Mouse (Mus musculus): ENCODE measurements around the gene Tmem262. TPM values are rescaled to one million over a fixed set of nuclear protein-coding genes. Genes with fewer than 3 reads are reported as not detected.

Gene Tmem262
- polyA plus RNA-seq, 1 experiment from 2014 or later = not detected

DNA sequence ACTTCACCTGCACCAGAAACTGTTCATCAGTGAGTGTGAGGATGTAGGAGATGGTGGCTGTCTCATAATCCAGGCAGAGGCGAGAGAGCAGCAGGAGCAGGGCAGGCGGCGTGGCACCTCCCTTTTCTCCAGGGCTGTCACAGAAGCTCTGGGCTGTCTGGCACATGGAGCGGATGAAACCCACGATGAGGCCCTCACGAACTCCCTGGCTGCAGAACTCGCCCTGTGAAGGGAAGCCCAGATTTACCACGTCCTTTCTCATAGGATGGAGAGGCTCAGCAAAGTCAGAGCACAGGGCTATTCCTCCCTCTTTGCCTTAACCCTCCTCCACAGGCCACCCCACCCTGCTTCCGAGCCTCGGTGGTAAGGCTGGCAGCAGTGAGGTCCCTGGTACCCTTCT, 10.0 kb upstream of the Tmem262 start:
- no peak for ATAC-seq (ENCODE audit: insufficient number of reproducible peaks, insufficient read depth, low FRiP score, low read depth)
- 86% methylated on average over 10 of the region's 10 CpGs for WGBS
- peaks cover 15 to 22% of the 10 kb centered on the region in 2 experiments for H3K4me1 ChIP-seq (ENCODE audit: control insufficient read depth in 2 of 2, insufficient read depth in 2 of 2, low read length in 2 of 2)
- no peak overlapping the region for H3K4me2 ChIP-seq (ENCODE audit: low read length)
- H3K9me3 ChIP-seq (ENCODE audit: control insufficient read depth, low read length) = no peaks in the 10 kb centered on the region
- H3K9ac ChIP-seq (ENCODE audit: low read length) = no peak overlapping the region
- peaks cover 54% of the 10 kb centered on the region for H3K36me3 ChIP-seq (ENCODE audit: control insufficient read depth, insufficient read depth, low read length)
- no peak overlapping the region for H3K4me3 ChIP-seq (ENCODE audit: control insufficient read depth in 1 of 2, insufficient read depth in 1 of 2, low read depth in 1 of 2, low read length in 2 of 2)
- H3K27me3 ChIP-seq (ENCODE audit: control insufficient read depth, insufficient read depth, low read length) = no peaks in the 10 kb centered on the region
- H3K27ac ChIP-seq (replicated peaks in 1 of 2; ENCODE audit: control insufficient read depth in 1 of 2, insufficient read depth in 1 of 2, low read depth in 2 of 2, low read length in 2 of 2) = no peak overlapping the region

DNA sequence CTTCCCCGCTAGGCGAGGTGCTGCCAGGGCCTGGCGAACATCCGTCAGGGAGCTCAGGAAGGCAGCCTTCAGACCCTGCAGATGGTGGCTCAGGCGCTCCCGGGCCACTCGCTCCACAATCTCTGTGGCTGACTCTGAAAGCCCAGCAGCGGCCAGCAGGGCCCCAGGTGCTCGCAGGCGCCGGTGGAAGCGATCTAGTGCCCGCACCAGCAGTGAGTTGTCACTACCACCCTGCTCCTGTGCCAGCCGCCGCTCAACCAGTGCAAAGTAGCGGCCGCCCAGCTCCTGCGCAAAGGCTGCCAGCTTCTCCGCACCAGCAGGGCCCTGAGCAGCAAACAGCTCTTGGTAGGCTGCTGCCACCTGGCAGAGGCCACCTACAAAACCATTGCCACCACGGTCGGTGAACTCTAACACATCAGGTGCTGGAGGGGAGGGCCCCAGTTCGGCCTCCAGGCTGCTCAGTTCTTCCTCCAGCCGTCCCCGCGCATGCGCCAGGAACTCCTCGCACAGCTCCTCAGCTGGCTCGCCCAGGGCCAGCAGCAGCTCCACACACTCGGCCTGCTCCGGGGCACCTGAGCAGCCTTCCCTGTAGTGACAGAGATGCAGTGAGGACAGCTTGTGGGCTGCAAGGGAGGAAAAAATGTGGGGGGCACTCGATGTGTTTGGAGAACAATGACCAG, 9.1 kb upstream of the Tmem262 start:
- Histone ChIP-seq H3K27ac (replicated peaks in 1 of 2; ENCODE audit: control insufficient read depth in 1 of 2, insufficient read depth in 1 of 2, low read depth in 2 of 2, low read length in 2 of 2) (no peak overlapping the region), H3K27me3 (ENCODE audit: control insufficient read depth, insufficient read depth, low read length) (no peaks in the 10 kb centered on the region), H3K4me2 (ENCODE audit: low read length) (no peak overlapping the region), H3K4me1 (ENCODE audit: control insufficient read depth in 2 of 2, insufficient read depth in 2 of 2, low read length in 2 of 2) (peaks cover 15 to 22% of the 10 kb centered on the region in 2 experiments), H3K4me3 (ENCODE audit: control insufficient read depth in 1 of 2, insufficient read depth in 1 of 2, low read depth in 1 of 2, low read length in 2 of 2) (no peak overlapping the region), H3K9ac (ENCODE audit: low read length) (no peak overlapping the region), H3K9me3 (ENCODE audit: control insufficient read depth, low read length) (no peaks in the 10 kb centered on the region), H3K36me3 (ENCODE audit: control insufficient read depth, insufficient read depth, low read length) (peaks cover 62% of the 10 kb centered on the region)
- ATAC-seq (ENCODE audit: insufficient number of reproducible peaks, insufficient read depth, low FRiP score, low read depth) = no peak
- WGBS = 85% methylated on average over 31 of the region's 31 CpGs

DNA sequence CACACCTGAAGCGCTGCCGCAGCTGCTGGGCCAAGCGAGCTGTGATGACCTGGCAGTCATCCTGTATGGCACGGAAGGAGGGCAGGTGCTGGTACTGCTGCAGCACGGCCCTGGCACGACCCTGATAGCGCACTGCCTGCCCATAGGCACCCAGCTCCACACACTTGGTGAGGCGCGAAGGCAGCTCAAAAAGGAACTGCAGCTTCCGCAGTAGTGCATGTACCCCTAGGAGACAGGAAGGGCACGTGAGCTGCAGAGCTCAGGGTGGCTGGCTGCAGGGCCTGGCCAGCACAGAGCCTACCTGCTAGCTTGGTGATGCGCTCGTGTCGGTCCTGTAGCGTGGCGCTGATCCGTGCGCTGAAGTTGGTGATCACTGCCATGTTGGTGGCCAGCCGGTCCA, 8.6 kb upstream of the Tmem262 start:
- no peak overlapping the region for H3K27ac ChIP-seq (replicated peaks in 1 of 2; ENCODE audit: control insufficient read depth in 1 of 2, insufficient read depth in 1 of 2, low read depth in 2 of 2, low read length in 2 of 2)
- H3K4me1 ChIP-seq (ENCODE audit: control insufficient read depth in 2 of 2, insufficient read depth in 2 of 2, low read length in 2 of 2) = peaks cover 18 to 25% of the 10 kb centered on the region in 2 experiments
- H3K4me3 ChIP-seq (ENCODE audit: control insufficient read depth in 1 of 2, insufficient read depth in 1 of 2, low read depth in 1 of 2, low read length in 2 of 2) = no peak overlapping the region
- no peaks in the 10 kb centered on the region for H3K27me3 ChIP-seq (ENCODE audit: control insufficient read depth, insufficient read depth, low read length)
- H3K36me3 ChIP-seq (ENCODE audit: control insufficient read depth, insufficient read depth, low read length) = peaks cover 66% of the 10 kb centered on the region
- no peak for ATAC-seq (ENCODE audit: insufficient number of reproducible peaks, insufficient read depth, low FRiP score, low read depth)
- H3K9me3 ChIP-seq (ENCODE audit: control insufficient read depth, low read length) = no peaks in the 10 kb centered on the region
- WGBS = 88% methylated on average over 19 of the region's 19 CpGs
- no peak overlapping the region for H3K9ac ChIP-seq (ENCODE audit: low read length)
- no peak overlapping the region for H3K4me2 ChIP-seq (ENCODE audit: low read length)

- Histone ChIP-seq H3K4me1 (ENCODE audit: control insufficient read depth in 2 of 2, insufficient read depth in 2 of 2, low read length in 2 of 2) (peaks cover 6 to 7% of the 10 kb centered on the region in 2 experiments), H3K4me3 (ENCODE audit: control insufficient read depth in 1 of 2, insufficient read depth in 1 of 2, low read depth in 1 of 2, low read length in 2 of 2) (no peak overlapping the region), H3K4me2 (ENCODE audit: low read length) (no peak overlapping the region), H3K27me3 (ENCODE audit: control insufficient read depth, insufficient read depth, low read length) (no peaks in the 10 kb centered on the region), H3K27ac (replicated peaks in 1 of 2; ENCODE audit: control insufficient read depth in 1 of 2, insufficient read depth in 1 of 2, low read depth in 2 of 2, low read length in 2 of 2) (no peak overlapping the region), H3K9me3 (ENCODE audit: control insufficient read depth, low read length) (no peaks in the 10 kb centered on the region), H3K9ac (ENCODE audit: low read length) (no peak overlapping the region), H3K36me3 (ENCODE audit: control insufficient read depth, insufficient read depth, low read length) (peaks cover 61% of the 10 kb centered on the region)
- WGBS = 90% methylated on average over 5 of the region's 5 CpGs
- ATAC-seq (ENCODE audit: insufficient number of reproducible peaks, insufficient read depth, low FRiP score, low read depth) = no peak
These were observed 5.9 kb upstream of the Tmem262 start for GRCm38 (mm10) chr19:6073889-6074288.

GRCm38 (mm10) chr19:6076564-6077393, 3.1 kb upstream of the Tmem262 start, which contains the start of gene Vps51:
Gene Vps51, minus strand, starts transcription at chr19:6077231.
- H3K4me2 ChIP-seq (ENCODE audit: low read length) = peak within 1 kb of the TSS; percentile 95
- peaks cover 59% of the 10 kb centered on the region for H3K36me3 ChIP-seq (ENCODE audit: control insufficient read depth, insufficient read depth, low read length)
- peaks cover 6 to 7% of the 10 kb centered on the region in 2 experiments for H3K4me1 ChIP-seq (ENCODE audit: control insufficient read depth in 2 of 2, insufficient read depth in 2 of 2, low read length in 2 of 2)
- WGBS = under 1% methylated on average over 33 of the region's 33 CpGs
- H3K9me3 ChIP-seq (ENCODE audit: control insufficient read depth, low read length) = no peaks in the 10 kb centered on the region
- ATAC-seq (ENCODE audit: insufficient number of reproducible peaks, insufficient read depth, low FRiP score, low read depth) = peak; percentile 74
- H3K4me3 ChIP-seq (ENCODE audit: control insufficient read depth in 1 of 2, insufficient read depth in 1 of 2, low read depth in 1 of 2, low read length in 2 of 2) = peak within 1 kb of the TSS; percentile 60 to 65
- H3K9ac ChIP-seq (ENCODE audit: low read length) = peak within 1 kb of the TSS; percentile 80
- peak within 1 kb of the TSS; percentile 70 to 84 for H3K27ac ChIP-seq (replicated peaks in 1 of 2; ENCODE audit: control insufficient read depth in 1 of 2, insufficient read depth in 1 of 2, low read depth in 2 of 2, low read length in 2 of 2)
- no peaks in the 10 kb centered on the region for H3K27me3 ChIP-seq (ENCODE audit: control insufficient read depth, insufficient read depth, low read length)

GRCm38 (mm10) chr19:6082156-6082555, 2.3 kb downstream of the Tmem262 start, which contains the start of gene Gm28374:
Gene Gm28374, minus strand, starts transcription at chr19:6082256.
- H3K4me1 ChIP-seq (ENCODE audit: control insufficient read depth in 2 of 2, insufficient read depth in 2 of 2, low read length in 2 of 2) = peaks cover 5 to 17% of the 10 kb centered on the region in 2 experiments; a peak in 3 of 4 replicates
- H3K27me3 ChIP-seq (ENCODE audit: control insufficient read depth, insufficient read depth, low read length) = no peaks in the 10 kb centered on the region
- no peak within 1 kb of the TSS for H3K4me2 ChIP-seq (ENCODE audit: low read length)
- WGBS = 88% methylated on average over 9 of the region's 9 CpGs
- H3K4me3 ChIP-seq (ENCODE audit: control insufficient read depth in 1 of 2, insufficient read depth in 1 of 2, low read depth in 1 of 2, low read length in 2 of 2) = no peak within 1 kb of the TSS
- no peak for ATAC-seq (ENCODE audit: insufficient number of reproducible peaks, insufficient read depth, low FRiP score, low read depth)
- peaks cover 54% of the 10 kb centered on the region for H3K36me3 ChIP-seq (ENCODE audit: control insufficient read depth, insufficient read depth, low read length)
- H3K9me3 ChIP-seq (ENCODE audit: control insufficient read depth, low read length) = no peaks in the 10 kb centered on the region
- H3K27ac ChIP-seq (replicated peaks in 1 of 2; ENCODE audit: control insufficient read depth in 1 of 2, insufficient read depth in 1 of 2, low read depth in 2 of 2, low read length in 2 of 2) = no peak within 1 kb of the TSS
- H3K9ac ChIP-seq (ENCODE audit: low read length) = no peak within 1 kb of the TSS

GRCm38 (mm10) chr19:6084478-6085248, 4.8 kb downstream of the Tmem262 start, which contains the start of the genes Zfpl1 and Cdca5:
Gene Zfpl1, minus strand, starts transcription at chr19:6084956.
Gene Cdca5, plus strand, starts transcription at chr19:6084983.
- H3K4me1 ChIP-seq (ENCODE audit: control insufficient read depth in 2 of 2, insufficient read depth in 2 of 2, low read length in 2 of 2) = peaks cover 5 to 17% of the 10 kb centered on the region in 2 experiments; a peak in 3 of 4 replicates
- H3K9ac ChIP-seq (ENCODE audit: low read length) = peak within 1 kb of the TSS; percentile 83
- H3K27me3 ChIP-seq (ENCODE audit: control insufficient read depth, insufficient read depth, low read length) = no peaks in the 10 kb centered on the region
- under 1% methylated on average over 57 of the region's 58 CpGs for WGBS
- H3K4me2 ChIP-seq (ENCODE audit: low read length) = peak within 1 kb of the TSS; percentile 81
- peak within 1 kb of the TSS; percentile 42 to 63; a peak in 2 of 4 replicates for H3K27ac ChIP-seq (replicated peaks in 1 of 2; ENCODE audit: control insufficient read depth in 1 of 2, insufficient read depth in 1 of 2, low read depth in 2 of 2, low read length in 2 of 2)
- H3K36me3 ChIP-seq (ENCODE audit: control insufficient read depth, insufficient read depth, low read length) = peaks cover 70% of the 10 kb centered on the region
- peak within 1 kb of the TSS; percentile 81 to 84 for H3K4me3 ChIP-seq (ENCODE audit: control insufficient read depth in 1 of 2, insufficient read depth in 1 of 2, low read depth in 1 of 2, low read length in 2 of 2)
- peak; percentile 78 for ATAC-seq (ENCODE audit: insufficient number of reproducible peaks, insufficient read depth, low FRiP score, low read depth)
- H3K9me3 ChIP-seq (ENCODE audit: control insufficient read depth, low read length) = no peaks in the 10 kb centered on the region

Measured in heart, embryonic 14.5 days (tissue).